Mouse (Mus musculus): ENCODE measurements around the gene Iqce.

- peak; percentile 51; the same call in 1 of the 2 replicates for TF ChIP-seq CTCF (IDR thresholded peaks at IDR 0.05; ENCODE audit: extremely low read depth, insufficient read depth, insufficient read length, insufficient replicate concordance)
- TF ChIP-seq POLR2A (IDR thresholded peaks at IDR 0.05; ENCODE audit: low read depth, low read length): no peak
Observed at GRCm38 (mm10) chr5:140628995-140629394, 73.2 kb downstream of the Iqce start.
